Comparison of ENCODE assay signal across 8 mouse cellular contexts in the genomic region with DNA sequence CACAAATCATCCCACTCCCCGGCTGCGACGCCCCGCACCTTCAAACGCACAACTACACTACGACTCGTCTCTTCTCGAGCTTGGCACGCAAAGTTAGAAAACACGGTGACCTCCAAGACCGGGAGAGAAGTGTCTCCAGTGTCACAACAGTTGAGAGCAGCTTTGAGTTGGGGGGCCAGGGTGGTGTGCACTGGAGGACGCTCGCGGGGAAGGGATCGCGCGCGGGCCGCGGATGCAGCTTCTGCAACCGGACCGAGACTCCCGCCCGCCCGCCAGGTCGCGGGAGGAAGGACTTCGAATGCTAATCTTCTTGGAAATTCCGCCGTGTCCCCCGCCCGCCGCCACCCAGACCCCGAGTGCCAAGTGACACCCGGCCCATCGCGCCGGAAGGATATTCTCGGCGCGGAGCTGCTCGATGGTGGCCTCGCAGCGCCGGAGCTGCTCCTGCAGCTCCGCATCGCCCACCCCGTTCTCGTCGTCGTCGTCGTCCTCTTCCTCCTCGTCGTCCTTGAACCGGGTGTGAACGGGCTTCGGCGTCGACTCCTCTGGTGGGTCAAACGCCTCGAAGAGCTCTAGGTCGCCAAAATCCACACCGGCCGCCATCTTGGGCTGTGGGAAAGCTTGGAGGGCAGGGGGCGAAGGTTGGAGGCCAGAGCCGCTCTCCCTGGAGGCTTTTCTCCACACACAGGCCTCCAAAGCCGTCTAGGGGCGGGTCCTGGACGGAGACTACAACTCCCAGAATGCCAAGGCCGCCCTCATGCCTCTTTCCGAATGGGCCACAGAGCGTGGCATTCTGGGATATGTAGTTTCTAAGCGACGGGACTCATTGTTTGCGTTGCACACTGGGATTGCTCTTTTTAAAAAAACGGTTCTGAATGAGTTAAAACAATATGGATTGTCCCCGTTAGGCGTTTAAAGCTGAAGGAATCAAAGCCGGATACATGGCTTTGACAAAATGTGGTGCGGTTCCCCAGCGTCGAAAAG. TPM values are rescaled to one million over a fixed set of nuclear protein-coding genes. Genes with fewer than 3 reads are reported as not detected.
DNase-seq lines count a peak whose midpoint lies in the region; ATAC-seq and TF ChIP-seq lines count a peak whose summit lies in the region.

A gene (minus strand): TSS at position 773 of the 984 bp plus-strand sequence.

- H3K4me3 ChIP-seq in G1E (ENCODE audit: low read depth, low read length), result peak within 1 kb of the TSS; percentile 94
- peak within 1 kb of the TSS; percentile 94 for H3K4me3 ChIP-seq in forebrain, embryonic 16.5 days (replicated peaks; ENCODE audit: low read length)
- H3K4me3 ChIP-seq in layer of hippocampus, adult 2 months, result peak within 1 kb of the TSS; percentile 82
- H3K4me3 ChIP-seq in lung, embryonic 14.5 days (ENCODE audit: low read depth, low read length), result peak within 1 kb of the TSS; percentile 92
- peak within 1 kb of the TSS; percentile 78 for H3K4me3 ChIP-seq in olfactory bulb, adult 2 months (ENCODE audit: insufficient read depth, low read depth, low read length)
- peak within 1 kb of the TSS; percentile 98 for H3K4me3 ChIP-seq in thymus, adult 2 months (ENCODE audit: control insufficient read depth, insufficient read depth, low read length)

- whole genome bisulfite sequencing in forebrain, embryonic 16.5 days, result under 1% methylated on average over 83 of the region's 83 CpGs
- under 1% methylated on average over 83 of the region's 83 CpGs for WGBS in lung, embryonic 14.5 days
- WGBS in olfactory bulb, adult 2 months, result under 1% methylated on average over 83 of the region's 83 CpGs
- WGBS in thymus, adult 2 months, result under 1% methylated on average over 83 of the region's 83 CpGs

- no peak for TF ChIP-seq CTCF in G1E (IDR thresholded peaks at IDR 0.05; ENCODE audit: low read depth, low read length)
- TF ChIP-seq CTCF in layer of hippocampus, adult 2 months (conservative IDR thresholded peaks at IDR 0.05), result no peak; the same call in 1 of the 2 replicates
- no peak for TF ChIP-seq CTCF in lung, embryonic 14.5 days (IDR thresholded peaks at IDR 0.05; ENCODE audit: low read depth)
- no peak for TF ChIP-seq CTCF in olfactory bulb, adult 2 months (IDR thresholded peaks at IDR 0.05; ENCODE audit: insufficient read depth, low read depth, low read length)
- TF ChIP-seq CTCF in thymus, adult 2 months (IDR thresholded peaks at IDR 0.05; ENCODE audit: borderline replicate concordance, control insufficient read depth, extremely low read depth, insufficient read depth, low read length, poor library complexity), result peak; percentile 9; the same call in 1 of the 2 replicates

- H3K9me3 ChIP-seq in G1E (replicated peaks), result no peaks in the 10 kb centered on the region
- no peaks in the 10 kb centered on the region for H3K9me3 ChIP-seq in forebrain, embryonic 16.5 days (ENCODE audit: control insufficient read depth, low read length)
- no peaks in the 10 kb centered on the region for H3K9me3 ChIP-seq in lung, embryonic 14.5 days (ENCODE audit: low read depth, low read length)

- peaks cover 29% of the 10 kb centered on the region for H3K36me3 ChIP-seq in G1E (replicated peaks)
- H3K36me3 ChIP-seq in forebrain, embryonic 16.5 days (ENCODE audit: control insufficient read depth, insufficient read depth), result peaks cover 9% of the 10 kb centered on the region; the same call in 1 of the 2 replicates
- H3K36me3 ChIP-seq in lung, embryonic 14.5 days (ENCODE audit: insufficient read depth), result peaks cover 19% of the 10 kb centered on the region
- peaks cover 3% of the 10 kb centered on the region; the same call in 1 of the 2 replicates for H3K36me3 ChIP-seq in thymus, adult 2 months (ENCODE audit: control insufficient read depth, insufficient read depth, low read length)

- peak; percentile 98 for ATAC-seq in G1E (ENCODE audit: extremely low read depth, insufficient number of reproducible peaks, low FRiP score, poor library complexity, severe bottlenecking)
- peak; percentile 100 for ATAC-seq in forebrain, embryonic 16.5 days
- peak; percentile 100 for ATAC-seq in lung, embryonic 14.5 days (ENCODE audit: insufficient read depth)

- intact Hi-C loops in heart, postnatal 36 days (cut with DNase I), result loop anchor here (2.0 kb wide), 1 partner anchor 28 kb away; a partner anchor contains a TSS

- H3K27me3 ChIP-seq in G1E (ENCODE audit: insufficient read depth, low read length), result no peaks in the 10 kb centered on the region
- H3K27me3 ChIP-seq in forebrain, embryonic 16.5 days (replicated peaks; ENCODE audit: control insufficient read depth, insufficient read depth, low read length), result no peaks in the 10 kb centered on the region
- H3K27me3 ChIP-seq in lung, embryonic 14.5 days (ENCODE audit: insufficient read depth, low read length), result no peaks in the 10 kb centered on the region
- H3K27me3 ChIP-seq in thymus, adult 2 months (ENCODE audit: control insufficient read depth, insufficient read depth, low read length), result no peaks in the 10 kb centered on the region

- peaks cover 34% of the 10 kb centered on the region for H3K4me1 ChIP-seq in G1E (ENCODE audit: insufficient read depth, low read depth, low read length)
- peaks cover 27% of the 10 kb centered on the region for H3K4me1 ChIP-seq in forebrain, embryonic 16.5 days (replicated peaks; ENCODE audit: control insufficient read depth, insufficient read depth, low read length)
- peaks cover 10% of the 10 kb centered on the region for H3K4me1 ChIP-seq in lung, embryonic 14.5 days (ENCODE audit: insufficient read depth)
- peaks cover 6% of the 10 kb centered on the region; the same call in 1 of the 2 replicates for H3K4me1 ChIP-seq in olfactory bulb, adult 2 months (ENCODE audit: control insufficient read depth, insufficient read depth, low read length)
- no peaks in the 10 kb centered on the region for H3K4me1 ChIP-seq in thymus, adult 2 months (replicated peaks; ENCODE audit: control insufficient read depth, insufficient read depth, low read length)

- DNase-seq in G1E (ENCODE audit: low spot score), result peak; percentile 82
- peak; percentile 94 to 95 for DNase-seq in cerebellum, adult 18-20 months
- peak; percentile 90 to 95 for DNase-seq in heart, postnatal 36 days
- peak; percentile 96 to 99 for DNase-seq in layer of hippocampus, adult 2 months (ENCODE audit: low spot score in 2 of 2)
- DNase-seq in lung, embryonic 14.5 days, result peak; percentile 99
- DNase-seq in thymus, adult 2 months, result peak; percentile 95

- H3K4me2 ChIP-seq in forebrain, embryonic 16.5 days (ENCODE audit: low read length), result peak within 1 kb of the TSS; percentile 91
- H3K4me2 ChIP-seq in lung, embryonic 14.5 days, result peak within 1 kb of the TSS; percentile 54

- peak within 1 kb of the TSS; percentile 76 for H3K9ac ChIP-seq in forebrain, embryonic 16.5 days (replicated peaks; ENCODE audit: low read depth, low read length)
- peak within 1 kb of the TSS; percentile 90 for H3K9ac ChIP-seq in lung, embryonic 14.5 days

- no peak for TF ChIP-seq POLR2A in olfactory bulb, adult 2 months (IDR thresholded peaks at IDR 0.05; ENCODE audit: insufficient read depth, low read depth, low read length)
- peak; percentile 84 for TF ChIP-seq POLR2A in thymus, adult 2 months (IDR thresholded peaks at IDR 0.05; ENCODE audit: control insufficient read depth, extremely low read depth, insufficient read depth, low read length, poor library complexity)

- peak within 1 kb of the TSS; percentile 91 for H3K27ac ChIP-seq in forebrain, embryonic 16.5 days (ENCODE audit: low read length)
- peak within 1 kb of the TSS; percentile 90 for H3K27ac ChIP-seq in layer of hippocampus, adult 2 months
- peak within 1 kb of the TSS; percentile 90 for H3K27ac ChIP-seq in lung, embryonic 14.5 days (ENCODE audit: low read depth)
- peak within 1 kb of the TSS; percentile 86 for H3K27ac ChIP-seq in olfactory bulb, adult 2 months (ENCODE audit: insufficient read depth, low read depth, low read length)
- peak within 1 kb of the TSS; percentile 77 for H3K27ac ChIP-seq in thymus, adult 2 months (ENCODE audit: control insufficient read depth, insufficient read depth, low read length)

RNA-seq across cellular contexts. Expression of the gene that starts here (rescaled TPM):
- 68.2 and 93.6 TPM in 2 replicates for total RNA-seq in G1E (2014; fragmentation: Nextera tagmentation)
- total RNA-seq in G1E (2017), result 33.3 and 41.4 TPM in 2 replicates
- 55.2 and 79.4 TPM in 2 replicates for polyA plus RNA-seq in G1E (2012)
- polyA plus RNA-seq in forebrain, embryonic 16.5 days (2015; fragmentation: Nextera tagmentation; extraction: Ambion mirVana), result 92.7 and 96.1 TPM in 2 replicates
- total RNA-seq in heart, postnatal 36 days (2021), result 10 to 100 TPM; 22.6 to 25.0 TPM
- 10 to 100 TPM; 54.4 to 56.0 TPM for total RNA-seq in layer of hippocampus, adult 2 months (2021)
- 92.0 and 95.1 TPM in 2 replicates for polyA plus RNA-seq in lung, embryonic 14.5 days (2014; fragmentation: Nextera tagmentation; extraction: Ambion mirVana)
- not detected in 2 replicates for polyA plus RNA-seq in olfactory bulb, adult 2 months (2012; ENCODE audit: insufficient read depth, insufficient read length, low replicate concordance, missing spikeins)
- 71.5 and 78.8 TPM in 2 replicates for polyA plus RNA-seq in thymus, adult 2 months (2012; rRNA removed)

Comparison
In these comparisons a context has a peak if more than half of its experiments do, and no peak if none do; other contexts are left out.
1. Peak in every context shown above with its lines: DNase-seq, ATAC-seq, H3K4me3 ChIP-seq and H3K27ac ChIP-seq.